In genomic region chr5:115531671-115532270, GRCm38 (mm10) we compare ENCODE assay signal across 7 mouse cellular contexts. TPM values are rescaled to one million over a fixed set of nuclear protein-coding genes. Genes with fewer than 3 reads are reported as not detected.
DNase-seq lines count a peak whose midpoint lies in the region; ATAC-seq and TF ChIP-seq lines count a peak whose summit lies in the region.

No protein-coding gene starts in this region.

- no peaks in the 10 kb centered on the region for H3K36me3 ChIP-seq in E14TG2a.4 (ENCODE audit: insufficient read depth, low read length)
- 0 out of 2 replicates have a peak, but pooled peaks cover 3% of the 10 kb centered on the region for H3K36me3 ChIP-seq in embryonic facial prominence, embryonic 13.5 days
- H3K36me3 ChIP-seq in heart, embryonic 12.5 days, result no peaks in the 10 kb centered on the region

- 37% methylated on average over 18 of the region's 18 CpGs for WGBS in embryonic facial prominence, embryonic 13.5 days
- WGBS in heart, embryonic 12.5 days, result 24% methylated on average over 18 of the region's 18 CpGs
- 13% methylated on average over 18 of the region's 18 CpGs for WGBS in lung, adult 2 months

- DNase-seq in ZHBTc4 (ENCODE audit: low read depth, low spot score), result peak; percentile 54
- DNase-seq in kidney, postnatal 10 days, result peak; percentile 84
- peak; percentile 64 for DNase-seq in lung, adult 2 months
- DNase-seq in right cerebral cortex, postnatal 4 days, result peak; percentile 48

- peak overlapping the region; percentile 20 for H3K4me2 ChIP-seq in embryonic facial prominence, embryonic 13.5 days
- H3K4me2 ChIP-seq in heart, embryonic 12.5 days, result peak overlapping the region; percentile 45

- TF ChIP-seq CTCF in E14TG2a.4 (conservative IDR thresholded peaks at IDR 0.05; ENCODE audit: low read length), result no peak
- TF ChIP-seq CTCF in lung, adult 2 months (IDR thresholded peaks at IDR 0.05; ENCODE audit: insufficient read depth, low read length), result no peak

- peak overlapping the region; percentile 58 for H3K27ac ChIP-seq in embryonic facial prominence, embryonic 13.5 days
- H3K27ac ChIP-seq in heart, embryonic 12.5 days (ENCODE audit: poor library complexity, severe bottlenecking), result peak overlapping the region; percentile 85

- peak overlapping the region; percentile 55 for H3K9ac ChIP-seq in embryonic facial prominence, embryonic 13.5 days
- peak overlapping the region; percentile 59 for H3K9ac ChIP-seq in heart, embryonic 12.5 days

- peaks cover 7% of the 10 kb centered on the region for H3K27me3 ChIP-seq in E14TG2a.4 (ENCODE audit: insufficient read depth, low read length)
- H3K27me3 ChIP-seq in embryonic facial prominence, embryonic 13.5 days, result no peaks in the 10 kb centered on the region
- no peaks in the 10 kb centered on the region for H3K27me3 ChIP-seq in heart, embryonic 12.5 days (replicated peaks)

- peaks cover 92% of the 10 kb centered on the region for H3K4me1 ChIP-seq in E14TG2a.4 (replicated peaks; ENCODE audit: low read depth, low read length)
- peaks cover 77% of the 10 kb centered on the region for H3K4me1 ChIP-seq in embryonic facial prominence, embryonic 13.5 days
- peaks cover 80% of the 10 kb centered on the region for H3K4me1 ChIP-seq in heart, embryonic 12.5 days (replicated peaks)
- H3K4me1 ChIP-seq in lung, adult 2 months (ENCODE audit: control insufficient read depth, insufficient read depth, low read length), result peaks cover 58% of the 10 kb centered on the region

- no peak for ATAC-seq in embryonic facial prominence, embryonic 13.5 days (ENCODE audit: insufficient number of reproducible peaks, insufficient read depth, low FRiP score, low TSS enrichment, low read depth)
- peak; percentile 65 for ATAC-seq in heart, embryonic 12.5 days (ENCODE audit: insufficient number of reproducible peaks, low FRiP score)

- no peaks in the 10 kb centered on the region for H3K9me3 ChIP-seq in E14TG2a.4 (ENCODE audit: low read length)
- no peaks in the 10 kb centered on the region for H3K9me3 ChIP-seq in embryonic facial prominence, embryonic 13.5 days
- H3K9me3 ChIP-seq in heart, embryonic 12.5 days (replicated peaks), result no peaks in the 10 kb centered on the region

- peak overlapping the region; percentile 67 for H3K4me3 ChIP-seq in E14TG2a.4 (replicated peaks; ENCODE audit: low read length)
- no peak overlapping the region for H3K4me3 ChIP-seq in embryonic facial prominence, embryonic 13.5 days
- H3K4me3 ChIP-seq in heart, embryonic 12.5 days, result 0 out of 2 replicates have a peak overlapping the region, but pooled peaks have one; percentile 5
- H3K4me3 ChIP-seq in lung, adult 2 months (replicated peaks; ENCODE audit: extremely low read depth, low read depth, low read length), result no peak overlapping the region

- no peak for TF ChIP-seq POLR2A in lung, adult 2 months (IDR thresholded peaks at IDR 0.05; ENCODE audit: borderline replicate concordance, extremely low read depth, low read depth, low read length)

RNA-seq across cellular contexts. Expression of gene Pxn, which starts 25.3 kb away (rescaled TPM):
- polyA plus RNA-seq in embryonic facial prominence, embryonic 13.5 days (2015; fragmentation: Nextera tagmentation; extraction: Ambion mirVana), result 39.6 and 44.2 TPM in 2 replicates
- 41.1 and 41.7 TPM in 2 replicates for polyA plus RNA-seq in heart, embryonic 12.5 days (2016; fragmentation: Nextera tagmentation; extraction: Ambion mirVana)
- polyA plus RNA-seq in lung, adult 2 months (2012; rRNA removed), result 214 and 226 TPM in 2 replicates

RNA-seq across cellular contexts. Expression of gene Rplp0, which starts 27.5 kb away (rescaled TPM):
- polyA plus RNA-seq in embryonic facial prominence, embryonic 13.5 days (2015; fragmentation: Nextera tagmentation; extraction: Ambion mirVana), result 1,563 and 1,729 TPM in 2 replicates
- 949 and 971 TPM in 2 replicates for polyA plus RNA-seq in heart, embryonic 12.5 days (2016; fragmentation: Nextera tagmentation; extraction: Ambion mirVana)
- 1,185 and 1,411 TPM in 2 replicates for polyA plus RNA-seq in lung, adult 2 months (2012; rRNA removed)

RNA-seq across cellular contexts. Expression of gene Gcn1l1, which starts 33.3 kb away (rescaled TPM):
- 45.8 and 47.9 TPM in 2 replicates for polyA plus RNA-seq in embryonic facial prominence, embryonic 13.5 days (2015; fragmentation: Nextera tagmentation; extraction: Ambion mirVana)
- 43.1 and 47.0 TPM in 2 replicates for polyA plus RNA-seq in heart, embryonic 12.5 days (2016; fragmentation: Nextera tagmentation; extraction: Ambion mirVana)
- 36.8 and 52.8 TPM in 2 replicates for polyA plus RNA-seq in lung, adult 2 months (2012; rRNA removed)

RNA-seq across cellular contexts. Expression of gene Sirt4, which starts 47.2 kb away (rescaled TPM):
- polyA plus RNA-seq in embryonic facial prominence, embryonic 13.5 days (2015; fragmentation: Nextera tagmentation; extraction: Ambion mirVana), result 24.8 and 28.1 TPM in 2 replicates
- polyA plus RNA-seq in heart, embryonic 12.5 days (2016; fragmentation: Nextera tagmentation; extraction: Ambion mirVana), result 14.7 and 18.0 TPM in 2 replicates
- 36.5 and 38.3 TPM in 2 replicates for polyA plus RNA-seq in lung, adult 2 months (2012; rRNA removed)

Comparison
In these comparisons a context has a peak if more than half of its experiments do, and no peak if none do; other contexts are left out.
1. H3K4me3 ChIP-seq: peak in E14TG2a.4 (single experiment) and heart, embryonic 12.5 days (single experiment); none in embryonic facial prominence, embryonic 13.5 days (single experiment) and lung, adult 2 months (single experiment).
2. Peak in every context shown above with its lines, with median percentiles within 50 percentile points of each other: DNase-seq.